Mouse (Mus musculus) stomach, postnatal 0 days (tissue): Measurements from ENCODE around the gene Per1.

ENCODE experiments used
- CTCF ChIP-seq: IDR thresholded peaks from 2 replicates; pipeline ENCODE4 v1.5.1; 2016; ENCODE audit warnings: antibody characterized with exemption, low read depth, mild to moderate bottlenecking, moderate library complexity
- EP300 ChIP-seq: optimal IDR thresholded peaks from 2 replicates; pipeline ENCODE3; 2016; ENCODE audit warnings: antibody characterized with exemption

- no peak for TF ChIP-seq CTCF
- TF ChIP-seq EP300, result no peak
These were observed 36.8 kb upstream of the Per1 start for GRCm38 (mm10) chr11:69058265-69058664.
